Mouse (Mus musculus) E14TG2a.4 (cell line): ENCODE data around the gene Lonp2.

ENCODE experiments used
- H3K27me3 ChIP-seq: 2 replicates; pipeline ENCODE4 v1.6.1; 2014; ENCODE audit warnings: low read length, control low read depth; ENCODE audit not compliant: insufficient read depth
- H3K36me3 ChIP-seq: 2 replicates; pipeline ENCODE4 v1.6.1; 2014; ENCODE audit warnings: low read length, control low read depth; ENCODE audit not compliant: insufficient read depth
- H3K4me1 ChIP-seq: replicated peaks from 2 replicates; pipeline ENCODE4 v1.6.1; 2014; ENCODE audit warnings: low read depth, low read length, control low read depth
- H3K4me3 ChIP-seq: replicated peaks from 2 replicates; pipeline ENCODE4 v1.5.1; 2014; ENCODE audit warnings: mild to moderate bottlenecking, low read length
- H3K9me3 ChIP-seq: 2 replicates; pipeline ENCODE4 v1.6.1; 2014; ENCODE audit warnings: low read length, control low read depth
- CTCF ChIP-seq: conservative IDR thresholded peaks from 2 replicates; pipeline ENCODE4 v1.5.1; 2014; ENCODE audit warnings: low read length
- NANOG ChIP-seq: IDR thresholded peaks from 2 replicates; pipeline ENCODE4 v1.6.1; 2014; ENCODE audit warnings: borderline replicate concordance, low read length, mixed read lengths
- POU5F1 ChIP-seq: IDR thresholded peaks from 2 replicates; pipeline ENCODE4 v1.6.1; 2014; ENCODE audit warnings: low read length, borderline replicate concordance

Lonp2 gene

GRCm38 (mm10) chr8:86768499-86768898 is 144.7 kb downstream of the Lonp2 start:
- no peaks in the 10 kb centered on the region for H3K9me3 ChIP-seq
- TF ChIP-seq POU5F1 (no peak), CTCF (no peak), NANOG (no peak)
- H3K36me3 ChIP-seq, result no peaks in the 10 kb centered on the region
- H3K4me3 ChIP-seq, result no peak overlapping the region
- H3K27me3 ChIP-seq, result no peaks in the 10 kb centered on the region
- H3K4me1 ChIP-seq, result peaks cover 43% of the 10 kb centered on the region

GRCm38 (mm10) chr8:86769945-86770715 is 146.3 kb downstream of the Lonp2 start:
- peaks cover 38% of the 10 kb centered on the region for H3K4me1 ChIP-seq
- TF ChIP-seq CTCF (no peak), POU5F1 (no peak), NANOG (no peak)
- no peaks in the 10 kb centered on the region for H3K9me3 ChIP-seq
- H3K36me3 ChIP-seq, result no peaks in the 10 kb centered on the region
- H3K27me3 ChIP-seq, result no peaks in the 10 kb centered on the region
- no peak overlapping the region for H3K4me3 ChIP-seq
